In genomic region chr9:68884451-68885035, GRCm38 (mm10) we compare ENCODE assay signal across 9 mouse cellular contexts.
DNase-seq lines count a peak whose midpoint lies in the region; ATAC-seq and TF ChIP-seq lines count a peak whose summit lies in the region.
"Had no signal": no experiment of that assay in that cellular context is flagged by ENCODE, and none has a peak within 500 bp of the region (broad histone marks: within the 10 kb centered on the region; RNA-seq: fewer than 3 reads in every experiment).

No protein-coding gene starts in this region.

- no peaks in the 10 kb centered on the region for H3K36me3 ChIP-seq in hindbrain, embryonic 13.5 days

- no peak overlapping the region for H3K4me2 ChIP-seq in hindbrain, embryonic 13.5 days

- H3K27ac ChIP-seq in olfactory bulb, adult 2 months (ENCODE audit: insufficient read depth, low read depth, low read length): 0 out of 2 replicates have a peak overlapping the region, but pooled peaks have one; percentile 16
- H3K27ac ChIP-seq in hindbrain, embryonic 13.5 days: no peak overlapping the region
- H3K27ac ChIP-seq: liver, embryonic 14.5 days had no signal

- H3K4me1 ChIP-seq in olfactory bulb, adult 2 months (ENCODE audit: control insufficient read depth, insufficient read depth, low read length): peaks cover 11% of the 10 kb centered on the region
- H3K4me1 ChIP-seq in hindbrain, embryonic 13.5 days (replicated peaks): peaks cover 52% of the 10 kb centered on the region

- 78% methylated on average over 9 of the region's 9 CpGs for WGBS in olfactory bulb, adult 2 months
- WGBS in hindbrain, embryonic 13.5 days: 85% methylated on average over 9 of the region's 9 CpGs

- TF ChIP-seq CTCF in olfactory bulb, adult 2 months (IDR thresholded peaks at IDR 0.05; ENCODE audit: insufficient read depth, low read depth, low read length): no peak

- no peaks in the 10 kb centered on the region for H3K9me3 ChIP-seq in hindbrain, embryonic 13.5 days

- peak; percentile 23 for DNase-seq in adrenal gland, postnatal 14 days
- DNase-seq in adrenal gland, postnatal 4 days (ENCODE audit: low spot score in 2 of 2): no peak
- peak; percentile 43 to 49 for DNase-seq in kidney, postnatal 36 days
- DNase-seq in layer of hippocampus, postnatal 14 days (ENCODE audit: low spot score in 2 of 2): no peak

- H3K27me3 ChIP-seq in hindbrain, embryonic 13.5 days: no peaks in the 10 kb centered on the region

- no peak overlapping the region for H3K4me3 ChIP-seq in olfactory bulb, adult 2 months (ENCODE audit: insufficient read depth, low read depth, low read length)
- H3K4me3 ChIP-seq in hindbrain, embryonic 13.5 days: no peak overlapping the region

- peak; percentile 54 for ATAC-seq in granulocyte monocyte progenitor cell, adult 5-6 weeks (replicated peaks; ENCODE audit: poor library complexity, severe bottlenecking)
- ATAC-seq in inflammation-experienced regulatory T-cells, adult 6 months: no peak
- no peak for ATAC-seq in hindbrain, embryonic 13.5 days (ENCODE audit: low FRiP score)

- H3K9ac ChIP-seq in hindbrain, embryonic 13.5 days: no peak overlapping the region
- H3K9ac ChIP-seq: liver, embryonic 14.5 days had no signal

- TF ChIP-seq POLR2A in olfactory bulb, adult 2 months (IDR thresholded peaks at IDR 0.05; ENCODE audit: insufficient read depth, low read depth, low read length): no peak

Comparison
In these comparisons a context has a peak if more than half of its experiments do, and no peak if none do; other contexts are left out.
1. DNase-seq: peak in adrenal gland, postnatal 14 days (single experiment) and kidney, postnatal 36 days (2 of 2); none in adrenal gland, postnatal 4 days (0 of 2) and layer of hippocampus, postnatal 14 days (0 of 2).